Mouse (Mus musculus): ENCODE data around the gene Pdia5. TPM values are rescaled to one million over a fixed set of nuclear protein-coding genes. Genes with fewer than 3 reads are reported as not detected.

Pdia5 gene
- polyA plus RNA-seq, 1 experiment: 8.0 TPM

GRCm38 (mm10) chr16:35487056-35487455 is 3.6 kb downstream of the Pdia5 start:
- H3K27ac ChIP-seq (ENCODE audit: insufficient read depth, low read length): no peak overlapping the region
- peaks cover 1% of the 10 kb centered on the region; the same call in 1 of the 2 replicates for H3K4me1 ChIP-seq (ENCODE audit: control insufficient read depth, insufficient read depth, low read length)
- TF ChIP-seq POLR2A (IDR thresholded peaks at IDR 0.05; ENCODE audit: extremely low read depth, insufficient read depth, low read length) (no peak), CTCF (IDR thresholded peaks at IDR 0.05; ENCODE audit: extremely low read depth, insufficient read depth, low read length) (no peak)
- no peak overlapping the region for H3K4me3 ChIP-seq (ENCODE audit: insufficient read depth, low read length)

- H3K4me3 ChIP-seq (ENCODE audit: insufficient read depth, low read length): no peak overlapping the region
- no peak for TF ChIP-seq POLR2A (IDR thresholded peaks at IDR 0.05; ENCODE audit: extremely low read depth, insufficient read depth, low read length)
- no peak for TF ChIP-seq CTCF (IDR thresholded peaks at IDR 0.05; ENCODE audit: extremely low read depth, insufficient read depth, low read length)
- H3K27ac ChIP-seq (ENCODE audit: insufficient read depth, low read length): no peak overlapping the region
- peaks cover 1% of the 10 kb centered on the region; the same call in 1 of the 2 replicates for H3K4me1 ChIP-seq (ENCODE audit: control insufficient read depth, insufficient read depth, low read length)
Measured at GRCm38 (mm10) chr16:35485711-35486110, 5.0 kb downstream of the Pdia5 start.

GRCm38 (mm10) chr16:35484526-35485233 is 6.0 kb downstream of the Pdia5 start:
- no peak for TF ChIP-seq POLR2A (IDR thresholded peaks at IDR 0.05; ENCODE audit: extremely low read depth, insufficient read depth, low read length)
- no peak for TF ChIP-seq CTCF (IDR thresholded peaks at IDR 0.05; ENCODE audit: extremely low read depth, insufficient read depth, low read length)
- no peak overlapping the region for H3K27ac ChIP-seq (ENCODE audit: insufficient read depth, low read length)
- no peak overlapping the region for H3K4me3 ChIP-seq (ENCODE audit: insufficient read depth, low read length)

GRCm38 (mm10) chr16:35484105-35484504 is 6.6 kb downstream of the Pdia5 start:
- TF ChIP-seq CTCF (IDR thresholded peaks at IDR 0.05; ENCODE audit: extremely low read depth, insufficient read depth, low read length) (no peak), POLR2A (IDR thresholded peaks at IDR 0.05; ENCODE audit: extremely low read depth, insufficient read depth, low read length) (no peak)
- H3K4me1 ChIP-seq (ENCODE audit: control insufficient read depth, insufficient read depth, low read length): peaks cover 1% of the 10 kb centered on the region; the same call in 1 of the 2 replicates
- no peak overlapping the region for H3K4me3 ChIP-seq (ENCODE audit: insufficient read depth, low read length)
- H3K27ac ChIP-seq (ENCODE audit: insufficient read depth, low read length): no peak overlapping the region

More at GRCm38 (mm10) chr16:35484526-35485233, 6.0 kb downstream of the Pdia5 start:
- peaks cover 1% of the 10 kb centered on the region; the same call in 1 of the 2 replicates for H3K4me1 ChIP-seq (ENCODE audit: control insufficient read depth, insufficient read depth, low read length)

GRCm38 (mm10) chr16:35479301-35479700 is 11.4 kb downstream of the Pdia5 start:
- Histone ChIP-seq H3K4me3 (ENCODE audit: insufficient read depth, low read length) (no peak overlapping the region), H3K4me1 (ENCODE audit: control insufficient read depth, insufficient read depth, low read length) (no peaks in the 10 kb centered on the region), H3K27ac (ENCODE audit: insufficient read depth, low read length) (no peak overlapping the region)
- TF ChIP-seq CTCF (IDR thresholded peaks at IDR 0.05; ENCODE audit: extremely low read depth, insufficient read depth, low read length) (no peak), POLR2A (IDR thresholded peaks at IDR 0.05; ENCODE audit: extremely low read depth, insufficient read depth, low read length) (no peak)

- TF ChIP-seq CTCF (IDR thresholded peaks at IDR 0.05; ENCODE audit: extremely low read depth, insufficient read depth, low read length): no peak
- no peak for TF ChIP-seq POLR2A (IDR thresholded peaks at IDR 0.05; ENCODE audit: extremely low read depth, insufficient read depth, low read length)
- Histone ChIP-seq H3K4me1 (ENCODE audit: control insufficient read depth, insufficient read depth, low read length) (peaks cover 1% of the 10 kb centered on the region; the same call in 1 of the 2 replicates), H3K27ac (ENCODE audit: insufficient read depth, low read length) (no peak overlapping the region), H3K4me3 (ENCODE audit: insufficient read depth, low read length) (no peak overlapping the region)
Measured at GRCm38 (mm10) chr16:35477273-35477672, 13.4 kb downstream of the Pdia5 start.

- Histone ChIP-seq H3K4me3 (ENCODE audit: insufficient read depth, low read length) (no peak overlapping the region), H3K27ac (ENCODE audit: insufficient read depth, low read length) (no peak overlapping the region), H3K4me1 (ENCODE audit: control insufficient read depth, insufficient read depth, low read length) (peaks cover 5% of the 10 kb centered on the region)
- TF ChIP-seq POLR2A (IDR thresholded peaks at IDR 0.05; ENCODE audit: extremely low read depth, insufficient read depth, low read length) (no peak), CTCF (IDR thresholded peaks at IDR 0.05; ENCODE audit: extremely low read depth, insufficient read depth, low read length) (no peak)
Measured at GRCm38 (mm10) chr16:35472569-35473275, 18.0 kb downstream of the Pdia5 start.

GRCm38 (mm10) chr16:35471841-35472568 is 18.7 kb downstream of the Pdia5 start:
- no peak for TF ChIP-seq POLR2A (IDR thresholded peaks at IDR 0.05; ENCODE audit: extremely low read depth, insufficient read depth, low read length)
- no peak for TF ChIP-seq CTCF (IDR thresholded peaks at IDR 0.05; ENCODE audit: extremely low read depth, insufficient read depth, low read length)
- no peak overlapping the region for H3K27ac ChIP-seq (ENCODE audit: insufficient read depth, low read length)
- peaks cover 5% of the 10 kb centered on the region for H3K4me1 ChIP-seq (ENCODE audit: control insufficient read depth, insufficient read depth, low read length)
- H3K4me3 ChIP-seq (ENCODE audit: insufficient read depth, low read length): no peak overlapping the region

- no peak overlapping the region for H3K27ac ChIP-seq (ENCODE audit: insufficient read depth, low read length)
- H3K4me3 ChIP-seq (ENCODE audit: insufficient read depth, low read length): no peak overlapping the region
- peaks cover 5% of the 10 kb centered on the region for H3K4me1 ChIP-seq (ENCODE audit: control insufficient read depth, insufficient read depth, low read length)
- TF ChIP-seq POLR2A (IDR thresholded peaks at IDR 0.05; ENCODE audit: extremely low read depth, insufficient read depth, low read length) (no peak), CTCF (IDR thresholded peaks at IDR 0.05; ENCODE audit: extremely low read depth, insufficient read depth, low read length) (no peak)
Measured at GRCm38 (mm10) chr16:35470983-35471382, 19.7 kb downstream of the Pdia5 start.
